Mouse (Mus musculus) liver, adult (tissue): ENCODE results near the gene Hoxd11.

Experiments
- GATA4 ChIP-seq: IDR thresholded peaks from 2 replicates; pipeline ENCODE4 v1.6.1; 2014; ENCODE audit warnings: mild to moderate bottlenecking, low read length; ENCODE audit not compliant: insufficient replicate concordance

Gene Hoxd11

GRCm38 (mm10) chr2:74721882-74722281, 42.5 kb downstream of the Hoxd11 start:
- TF ChIP-seq GATA4, result no peak

- TF ChIP-seq GATA4, result no peak
These were observed 43.6 kb downstream of the Hoxd11 start for GRCm38 (mm10) chr2:74722949-74723348.

GRCm38 (mm10) chr2:74724244-74725015, 45.1 kb downstream of the Hoxd11 start:
- no peak for TF ChIP-seq GATA4

- no peak for TF ChIP-seq GATA4
These were observed 45.8 kb downstream of the Hoxd11 start for GRCm38 (mm10) chr2:74725171-74725570.

- no peak for TF ChIP-seq GATA4
These were observed 47.2 kb downstream of the Hoxd11 start, which contains the start of gene Gm28230 for GRCm38 (mm10) chr2:74726551-74726950. TSS of gene Gm28230 (plus strand) at chr2:74726728.

- TF ChIP-seq GATA4, result no peak
These were observed 47.7 kb downstream of the Hoxd11 start for GRCm38 (mm10) chr2:74726973-74727639.

- TF ChIP-seq GATA4, result no peak
These were observed 48.4 kb downstream of the Hoxd11 start for GRCm38 (mm10) chr2:74727640-74728302.

- no peak for TF ChIP-seq GATA4
These were observed 48.9 kb downstream of the Hoxd11 start for GRCm38 (mm10) chr2:74728303-74728680.

GRCm38 (mm10) chr2:74730331-74730730, 51.0 kb downstream of the Hoxd11 start:
- TF ChIP-seq GATA4, result no peak

GRCm38 (mm10) chr2:74731055-74731454, 51.7 kb downstream of the Hoxd11 start:
- TF ChIP-seq GATA4, result no peak

- TF ChIP-seq GATA4, result no peak
These were observed 52.6 kb downstream of the Hoxd11 start for GRCm38 (mm10) chr2:74731799-74732512.

- TF ChIP-seq GATA4, result no peak
These were observed 53.4 kb downstream of the Hoxd11 start for GRCm38 (mm10) chr2:74732513-74733316.

GRCm38 (mm10) chr2:74733317-74733661, 53.9 kb downstream of the Hoxd11 start:
- no peak for TF ChIP-seq GATA4

- no peak for TF ChIP-seq GATA4
These were observed 54.4 kb downstream of the Hoxd11 start for GRCm38 (mm10) chr2:74733765-74734164.

GRCm38 (mm10) chr2:74734451-74734850, 55.1 kb downstream of the Hoxd11 start:
- no peak for TF ChIP-seq GATA4
